Mouse (Mus musculus): ENCODE results near the gene Cox17. TPM values are rescaled to one million over a fixed set of nuclear protein-coding genes. Genes with fewer than 3 reads are reported as not detected.

Gene Cox17
- polyA plus RNA-seq, 1 experiment from 2014 or later = 143 TPM

DNA sequence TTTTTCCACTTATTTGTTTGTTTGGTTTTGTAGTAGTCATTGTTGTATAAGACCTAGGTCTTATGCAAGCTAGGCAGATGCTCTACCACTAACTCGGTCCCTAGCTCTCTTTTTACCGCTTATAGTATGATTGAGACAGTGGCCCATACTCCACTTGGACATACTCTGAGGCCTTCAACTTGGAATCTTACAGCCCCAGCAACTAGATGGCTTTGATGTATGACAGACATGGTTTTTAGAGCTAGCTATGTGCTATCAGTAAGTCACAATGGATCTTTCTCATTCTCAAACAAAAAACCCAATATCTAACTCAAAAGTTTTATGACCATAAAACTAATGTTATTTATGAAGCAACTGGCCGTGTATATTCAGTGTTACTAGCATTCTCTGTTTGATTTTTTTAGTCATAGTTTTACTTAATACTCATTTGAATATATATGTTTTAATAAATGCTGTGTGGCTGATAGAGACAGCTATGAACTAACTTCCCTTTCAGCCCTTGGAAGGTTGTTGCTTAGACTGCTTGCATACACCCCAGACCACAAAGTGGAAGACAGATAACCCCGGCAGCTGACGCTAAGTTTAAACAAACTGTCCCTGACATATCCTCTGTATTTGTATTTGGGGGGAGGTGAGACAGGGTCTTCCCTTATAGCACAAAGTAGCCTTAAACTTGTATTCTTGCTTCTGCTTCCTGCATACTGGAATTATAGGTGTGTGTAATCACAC, 7.6 kb downstream of the Cox17 start:
- H3K9ac ChIP-seq (ENCODE audit: low read length) = no peak overlapping the region
- H3K9me3 ChIP-seq (ENCODE audit: control insufficient read depth, low read length) = no peaks in the 10 kb centered on the region
- no peaks in the 10 kb centered on the region for H3K4me1 ChIP-seq (replicated peaks; ENCODE audit: control insufficient read depth, insufficient read depth, low read length)
- H3K4me3 ChIP-seq (ENCODE audit: low read length) = no peak overlapping the region
- 50% methylated on average over 5 of the region's 5 CpGs for WGBS
- H3K4me2 ChIP-seq (ENCODE audit: low read depth, low read length) = no peak overlapping the region
- ATAC-seq (ENCODE audit: low read depth) = no peak
- H3K27me3 ChIP-seq (ENCODE audit: control insufficient read depth, insufficient read depth, low read depth, low read length) = no peaks in the 10 kb centered on the region
- no peak overlapping the region for H3K27ac ChIP-seq (ENCODE audit: low read length)
- H3K36me3 ChIP-seq (ENCODE audit: control insufficient read depth, insufficient read depth, low read length) = peaks cover 12% of the 10 kb centered on the region; the same call in 1 of the 2 replicates

- Histone ChIP-seq H3K4me2 (ENCODE audit: low read depth, low read length) (no peak overlapping the region), H3K27ac (ENCODE audit: low read length) (no peak overlapping the region), H3K9me3 (ENCODE audit: control insufficient read depth, low read length) (no peaks in the 10 kb centered on the region), H3K36me3 (ENCODE audit: control insufficient read depth, insufficient read depth, low read length) (no peaks in the 10 kb centered on the region), H3K4me1 (replicated peaks; ENCODE audit: control insufficient read depth, insufficient read depth, low read length) (peaks cover 10% of the 10 kb centered on the region; the same call in 1 of the 2 replicates), H3K27me3 (ENCODE audit: control insufficient read depth, insufficient read depth, low read depth, low read length) (no peaks in the 10 kb centered on the region), H3K4me3 (ENCODE audit: low read length) (no peak overlapping the region), H3K9ac (ENCODE audit: low read length) (no peak overlapping the region)
- ATAC-seq (ENCODE audit: low read depth) = no peak
- WGBS = 82% methylated on average over 6 of the region's 6 CpGs
Measured at GRCm38 (mm10) chr16:38358256-38358812, 11.5 kb downstream of the Cox17 start.

GRCm38 (mm10) chr16:38359241-38359640, 12.4 kb downstream of the Cox17 start:
- no peak overlapping the region for H3K4me2 ChIP-seq (ENCODE audit: low read depth, low read length)
- H3K27me3 ChIP-seq (ENCODE audit: control insufficient read depth, insufficient read depth, low read depth, low read length) = no peaks in the 10 kb centered on the region
- H3K27ac ChIP-seq (ENCODE audit: low read length) = no peak overlapping the region
- no peak overlapping the region for H3K9ac ChIP-seq (ENCODE audit: low read length)
- no peaks in the 10 kb centered on the region for H3K9me3 ChIP-seq (ENCODE audit: control insufficient read depth, low read length)
- no peak for ATAC-seq (ENCODE audit: low read depth)
- no peak overlapping the region for H3K4me3 ChIP-seq (ENCODE audit: low read length)
- WGBS = 95% methylated on average over 2 of the region's 2 CpGs
- peaks cover 10% of the 10 kb centered on the region; the same call in 1 of the 2 replicates for H3K4me1 ChIP-seq (replicated peaks; ENCODE audit: control insufficient read depth, insufficient read depth, low read length)
- no peaks in the 10 kb centered on the region for H3K36me3 ChIP-seq (ENCODE audit: control insufficient read depth, insufficient read depth, low read length)

DNA sequence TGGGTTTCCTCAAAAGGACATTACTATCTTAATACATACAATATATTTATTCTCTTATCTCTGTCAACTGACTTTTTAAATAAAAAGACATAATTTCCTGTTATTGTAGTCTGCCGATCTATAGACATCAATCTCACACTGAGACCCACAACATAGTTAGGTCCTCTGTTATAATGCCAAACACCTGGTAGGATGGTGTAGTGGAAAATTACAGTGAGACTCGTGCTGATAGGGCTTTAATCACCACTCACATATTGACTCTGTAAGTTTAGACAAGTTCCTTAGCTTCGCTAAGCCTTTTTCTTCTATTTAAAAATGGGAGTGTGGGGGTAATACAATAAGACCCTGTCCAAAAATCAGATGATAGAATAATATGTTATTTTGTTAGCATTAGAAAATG, 13.1 kb downstream of the Cox17 start:
- WGBS = 49% methylated on average over 3 of the region's 3 CpGs
- Histone ChIP-seq H3K9ac (ENCODE audit: low read length) (no peak overlapping the region), H3K36me3 (ENCODE audit: control insufficient read depth, insufficient read depth, low read length) (no peaks in the 10 kb centered on the region), H3K9me3 (ENCODE audit: control insufficient read depth, low read length) (no peaks in the 10 kb centered on the region), H3K4me2 (ENCODE audit: low read depth, low read length) (no peak overlapping the region), H3K27me3 (ENCODE audit: control insufficient read depth, insufficient read depth, low read depth, low read length) (no peaks in the 10 kb centered on the region), H3K4me3 (ENCODE audit: low read length) (no peak overlapping the region), H3K4me1 (replicated peaks; ENCODE audit: control insufficient read depth, insufficient read depth, low read length) (peaks cover 10% of the 10 kb centered on the region; the same call in 1 of the 2 replicates), H3K27ac (ENCODE audit: low read length) (no peak overlapping the region)
- ATAC-seq (ENCODE audit: low read depth) = no peak

GRCm38 (mm10) chr16:38360317-38360716, 13.5 kb downstream of the Cox17 start:
- WGBS = 26% methylated on average over 2 of the region's 2 CpGs
- Histone ChIP-seq H3K27ac (ENCODE audit: low read length) (no peak overlapping the region), H3K27me3 (ENCODE audit: control insufficient read depth, insufficient read depth, low read depth, low read length) (no peaks in the 10 kb centered on the region), H3K4me3 (ENCODE audit: low read length) (no peak overlapping the region), H3K4me1 (replicated peaks; ENCODE audit: control insufficient read depth, insufficient read depth, low read length) (peaks cover 10% of the 10 kb centered on the region; the same call in 1 of the 2 replicates), H3K9ac (ENCODE audit: low read length) (no peak overlapping the region), H3K36me3 (ENCODE audit: control insufficient read depth, insufficient read depth, low read length) (no peaks in the 10 kb centered on the region), H3K4me2 (ENCODE audit: low read depth, low read length) (no peak overlapping the region), H3K9me3 (ENCODE audit: control insufficient read depth, low read length) (no peaks in the 10 kb centered on the region)
- ATAC-seq (ENCODE audit: low read depth) = no peak

- Histone ChIP-seq H3K9ac (ENCODE audit: low read length) (peak within 1 kb of the TSS; percentile 30; the same call in 1 of the 2 replicates), H3K4me2 (ENCODE audit: low read depth, low read length) (peak within 1 kb of the TSS; percentile 1), H3K4me3 (ENCODE audit: low read length) (no peak within 1 kb of the TSS), H3K36me3 (ENCODE audit: control insufficient read depth, insufficient read depth, low read length) (no peaks in the 10 kb centered on the region), H3K27ac (ENCODE audit: low read length) (peak within 1 kb of the TSS; percentile 4; the same call in 1 of the 2 replicates), H3K4me1 (replicated peaks; ENCODE audit: control insufficient read depth, insufficient read depth, low read length) (peaks cover 10% of the 10 kb centered on the region; the same call in 1 of the 2 replicates), H3K27me3 (ENCODE audit: control insufficient read depth, insufficient read depth, low read depth, low read length) (no peaks in the 10 kb centered on the region), H3K9me3 (ENCODE audit: control insufficient read depth, low read length) (no peaks in the 10 kb centered on the region)
- peak; percentile 68; the same call in 1 of the 2 replicates for ATAC-seq (ENCODE audit: low read depth)
- WGBS = 11% methylated on average over 10 of the region's 10 CpGs
Measured at GRCm38 (mm10) chr16:38361933-38362332, 15.1 kb downstream of the Cox17 start, which contains the start of gene Popdc2. Gene Popdc2 (plus strand): TSS chr16:38362209.

DNA sequence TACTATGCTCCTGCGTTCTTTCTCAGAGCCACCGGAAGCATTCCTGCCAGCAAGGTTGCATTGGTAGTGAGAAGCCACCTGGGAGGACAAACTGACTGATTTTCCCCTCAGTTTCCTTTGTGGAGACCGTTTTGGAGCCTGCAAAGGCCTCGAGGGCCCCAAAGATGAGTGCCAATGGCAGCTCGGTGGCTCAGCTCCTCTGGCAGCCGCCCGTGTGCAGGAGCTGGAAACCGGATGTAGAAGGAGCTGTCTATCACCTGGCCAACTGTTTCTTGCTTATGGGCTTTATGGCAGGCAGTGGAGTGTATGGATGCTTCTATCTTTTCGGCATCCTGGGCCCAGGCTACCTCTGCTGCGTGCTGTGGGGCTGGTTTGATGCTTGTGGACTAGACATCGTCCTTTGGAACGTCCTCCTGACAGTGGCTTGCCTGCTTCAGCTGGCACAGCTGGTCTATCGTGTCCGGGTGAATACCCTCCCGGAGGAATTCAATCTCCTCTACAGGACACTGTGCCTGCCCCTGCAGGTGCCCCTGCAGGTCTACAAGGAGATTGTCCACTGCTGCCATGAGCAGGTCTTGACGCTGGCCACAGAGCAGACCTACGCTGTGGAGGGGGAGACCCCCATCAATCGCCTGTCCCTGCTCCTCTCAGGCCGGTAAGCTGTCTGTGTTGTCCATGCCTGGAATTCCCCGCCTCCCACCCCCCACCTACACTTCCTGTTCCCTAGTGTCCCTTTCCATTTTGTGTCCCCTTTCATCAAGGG, 15.9 kb downstream of the Cox17 start:
- no peaks in the 10 kb centered on the region for H3K36me3 ChIP-seq (ENCODE audit: control insufficient read depth, insufficient read depth, low read length)
- peak overlapping the region; percentile 4; the same call in 1 of the 2 replicates for H3K27ac ChIP-seq (ENCODE audit: low read length)
- ATAC-seq (ENCODE audit: low read depth) = 0 out of 2 replicates have a peak, but pooled peaks have one; percentile 34
- no peak overlapping the region for H3K4me3 ChIP-seq (ENCODE audit: low read length)
- peak overlapping the region; percentile 1 for H3K4me2 ChIP-seq (ENCODE audit: low read depth, low read length)
- H3K9me3 ChIP-seq (ENCODE audit: control insufficient read depth, low read length) = no peaks in the 10 kb centered on the region
- H3K27me3 ChIP-seq (ENCODE audit: control insufficient read depth, insufficient read depth, low read depth, low read length) = no peaks in the 10 kb centered on the region
- peaks cover 10% of the 10 kb centered on the region; the same call in 1 of the 2 replicates for H3K4me1 ChIP-seq (replicated peaks; ENCODE audit: control insufficient read depth, insufficient read depth, low read length)
- WGBS = 50% methylated on average over 20 of the region's 20 CpGs
- peak overlapping the region; percentile 30; the same call in 1 of the 2 replicates for H3K9ac ChIP-seq (ENCODE audit: low read length)

- no peak overlapping the region for H3K27ac ChIP-seq (ENCODE audit: low read length)
- H3K9ac ChIP-seq (ENCODE audit: low read length) = no peak overlapping the region
- H3K4me1 ChIP-seq (replicated peaks; ENCODE audit: control insufficient read depth, insufficient read depth, low read length) = peaks cover 10% of the 10 kb centered on the region; the same call in 1 of the 2 replicates
- 40% methylated on average over 3 of the region's 3 CpGs for WGBS
- no peaks in the 10 kb centered on the region for H3K27me3 ChIP-seq (ENCODE audit: control insufficient read depth, insufficient read depth, low read depth, low read length)
- H3K36me3 ChIP-seq (ENCODE audit: control insufficient read depth, insufficient read depth, low read length) = no peaks in the 10 kb centered on the region
- H3K4me3 ChIP-seq (ENCODE audit: low read length) = no peak overlapping the region
- no peaks in the 10 kb centered on the region for H3K9me3 ChIP-seq (ENCODE audit: control insufficient read depth, low read length)
- H3K4me2 ChIP-seq (ENCODE audit: low read depth, low read length) = no peak overlapping the region
- no peak for ATAC-seq (ENCODE audit: low read depth)
Measured at GRCm38 (mm10) chr16:38363256-38363595, 16.4 kb downstream of the Cox17 start.

- no peak for ATAC-seq (ENCODE audit: low read depth)
- Histone ChIP-seq H3K9ac (ENCODE audit: low read length) (no peak overlapping the region), H3K27ac (ENCODE audit: low read length) (no peak overlapping the region), H3K4me3 (ENCODE audit: low read length) (no peak overlapping the region), H3K27me3 (ENCODE audit: control insufficient read depth, insufficient read depth, low read depth, low read length) (no peaks in the 10 kb centered on the region), H3K4me2 (ENCODE audit: low read depth, low read length) (no peak overlapping the region), H3K4me1 (replicated peaks; ENCODE audit: control insufficient read depth, insufficient read depth, low read length) (peaks cover 10% of the 10 kb centered on the region; the same call in 1 of the 2 replicates), H3K9me3 (ENCODE audit: control insufficient read depth, low read length) (no peaks in the 10 kb centered on the region), H3K36me3 (ENCODE audit: control insufficient read depth, insufficient read depth, low read length) (no peaks in the 10 kb centered on the region)
- 71% methylated on average over 7 of the region's 7 CpGs for WGBS
Measured at GRCm38 (mm10) chr16:38363657-38364056, 16.9 kb downstream of the Cox17 start.

Data from lung, embryonic 16.5 days (tissue).